Mouse (Mus musculus) left cerebral cortex, adult 6 months (tissue): Measurements from ENCODE around the gene Mnx1. TPM values are rescaled to one million over a fixed set of nuclear protein-coding genes. Genes with fewer than 3 reads are reported as not detected.

Source experiments
- long read RNA-seq, 2 experiments: library from polyadenylated mRNA; unstranded; transcript quantifications; one replicate each; pipeline ENCODE4 v2.0.0; 2019 to 2020
- polyA plus RNA-seq: library from polyadenylated mRNA; unstranded; fragments of <200 nt; fragmentation: Nextera tagmentation; gene quantifications from 2 replicates; pipeline ENCODE4 v1.2.3, GENCODE M21; 2021

Mnx1 gene
- not detected in 2 replicates for polyA plus RNA-seq
- long read RNA-seq, experiment 1, result 0 reads
- long read RNA-seq, experiment 2, result 0 reads

GRCm38 (mm10) chr5:29478208-29479197, at the start of gene Mnx1:
Mnx1 (minus strand) TSS chr5:29478470.

GRCm38 (mm10) chr5:29434228-29434871, 43.9 kb downstream of the Mnx1 start, which contains the start of gene Nom1:
Nom1 (plus strand) TSS chr5:29434664.

Other genes with a start within 250 kb of the Mnx1 start
- gene Lmbr1, start 100.1 kb downstream of the Mnx1 start, polyA plus RNA-seq, result 15.4 and 20.8 TPM in 2 replicates
- 5.4 and 10.0 TPM in 2 replicates for gene Nom1, start 43.8 kb downstream of the Mnx1 start, polyA plus RNA-seq
- gene Ube3c, start 90.8 kb upstream of the Mnx1 start, polyA plus RNA-seq, result 13.5 and 14.8 TPM in 2 replicates